Mouse (Mus musculus): ENCODE data around the gene Mvd. TPM values are rescaled to one million over a fixed set of nuclear protein-coding genes. Genes with fewer than 3 reads are reported as not detected.
A peak's percentile ranks its signal among the peaks of the same experiment; 100 is the strongest.

Gene Mvd
- polyA plus RNA-seq, 1 experiment from 2014 or later = 43.3 TPM

DNA sequence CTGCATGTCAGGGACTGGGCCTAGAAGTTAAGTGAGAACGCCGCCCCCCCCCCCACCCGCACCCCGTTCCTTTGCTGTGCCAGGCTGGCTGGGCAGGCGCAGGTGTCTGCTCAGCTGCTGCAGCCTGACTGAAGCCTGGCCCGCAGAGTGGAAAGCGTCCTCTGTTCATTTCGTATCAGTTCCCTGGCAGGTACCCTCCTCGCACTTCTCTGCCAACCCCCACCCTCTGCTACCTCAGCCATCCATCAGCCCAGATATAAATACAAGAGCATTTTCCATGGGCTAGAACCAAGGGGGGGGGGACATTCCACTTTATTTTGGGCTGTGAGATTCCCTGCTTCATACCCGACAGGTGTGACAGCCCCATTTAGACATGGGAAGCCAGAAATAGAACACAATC is 8.9 kb upstream of the Mvd start:
- no peaks in the 10 kb centered on the region for H3K36me3 ChIP-seq
- peaks cover 10% of the 10 kb centered on the region; the same call in 1 of the 2 replicates for H3K27me3 ChIP-seq
- H3K27ac ChIP-seq = no peak overlapping the region
- H3K4me2 ChIP-seq = no peak overlapping the region
- no peaks in the 10 kb centered on the region for H3K4me1 ChIP-seq
- H3K9ac ChIP-seq = no peak overlapping the region
- ATAC-seq (ENCODE audit: insufficient number of reproducible peaks, insufficient read depth, low FRiP score, low TSS enrichment, low read depth) = no peak
- 87% methylated on average over 10 of the region's 10 CpGs for WGBS
- no peak overlapping the region for H3K4me3 ChIP-seq
- no peaks in the 10 kb centered on the region for H3K9me3 ChIP-seq

GRCm38 (mm10) chr8:122451161-122451703 is 8.0 kb upstream of the Mvd start:
- H3K27me3 ChIP-seq = peaks cover 3% of the 10 kb centered on the region; the same call in 1 of the 2 replicates
- H3K9ac ChIP-seq = peak overlapping the region; percentile 40; the same call in 1 of the 2 replicates
- H3K27ac ChIP-seq = no peak overlapping the region
- H3K4me3 ChIP-seq = no peak overlapping the region
- H3K36me3 ChIP-seq = no peaks in the 10 kb centered on the region
- H3K4me2 ChIP-seq = no peak overlapping the region
- no peak for ATAC-seq (ENCODE audit: insufficient number of reproducible peaks, insufficient read depth, low FRiP score, low TSS enrichment, low read depth)
- no peaks in the 10 kb centered on the region for H3K9me3 ChIP-seq
- 82% methylated on average over 7 of the region's 7 CpGs for WGBS
- H3K4me1 ChIP-seq = no peaks in the 10 kb centered on the region

- 68% methylated on average over 3 of the region's 3 CpGs for WGBS
- Histone ChIP-seq H3K4me3 (peak overlapping the region; percentile 77; the same call in 1 of the 2 replicates), H3K4me2 (peak overlapping the region; percentile 21; the same call in 1 of the 2 replicates), H3K4me1 (peaks cover 29% of the 10 kb centered on the region), H3K9me3 (no peaks in the 10 kb centered on the region), H3K9ac (no peak overlapping the region), H3K27ac (peak overlapping the region; percentile 93), H3K27me3 (no peaks in the 10 kb centered on the region), H3K36me3 (no peaks in the 10 kb centered on the region)
- no peak for ATAC-seq (ENCODE audit: insufficient number of reproducible peaks, insufficient read depth, low FRiP score, low TSS enrichment, low read depth)
Observed at GRCm38 (mm10) chr8:122445203-122445602, 2.0 kb upstream of the Mvd start.

GRCm38 (mm10) chr8:122444058-122444748 is 981 bp upstream of the Mvd start:
- H3K4me2 ChIP-seq = peak overlapping the region; percentile 97
- ATAC-seq (ENCODE audit: insufficient number of reproducible peaks, insufficient read depth, low FRiP score, low TSS enrichment, low read depth) = peak; percentile 33; the same call in 1 of the 2 replicates
- H3K4me1 ChIP-seq = peaks cover 29% of the 10 kb centered on the region
- H3K9ac ChIP-seq = peak overlapping the region; percentile 81
- peaks cover 6% of the 10 kb centered on the region for H3K36me3 ChIP-seq
- H3K9me3 ChIP-seq = no peaks in the 10 kb centered on the region
- H3K27ac ChIP-seq = peak overlapping the region; percentile 93
- H3K4me3 ChIP-seq = peak overlapping the region; percentile 77
- H3K27me3 ChIP-seq = no peaks in the 10 kb centered on the region
- WGBS = 10% methylated on average over 19 of the region's 19 CpGs

DNA sequence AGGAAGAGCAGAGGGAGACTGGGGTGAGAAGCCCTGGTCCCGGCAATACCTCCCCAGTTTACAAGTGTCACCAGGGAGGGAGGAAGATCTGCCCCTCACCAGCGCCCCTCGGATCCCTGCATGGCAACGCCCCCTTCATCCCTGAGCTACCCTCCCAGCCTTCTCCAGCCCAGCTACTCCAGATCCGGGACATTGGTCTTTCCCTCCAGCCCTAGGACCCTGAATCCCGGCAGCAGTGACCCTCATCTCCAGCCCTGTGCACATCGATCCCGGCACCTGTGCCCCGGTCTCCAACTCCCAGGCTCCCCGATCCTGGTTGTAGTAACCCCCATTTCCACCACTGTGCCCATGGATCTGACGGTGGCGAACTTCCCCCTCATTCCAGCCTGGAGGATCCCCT is 441 bp downstream of the Mvd start:
- peak overlapping the region; percentile 85 for H3K27ac ChIP-seq
- peaks cover 19% of the 10 kb centered on the region for H3K36me3 ChIP-seq
- H3K9me3 ChIP-seq = no peaks in the 10 kb centered on the region
- WGBS = under 1% methylated on average over 12 of the region's 12 CpGs
- H3K4me2 ChIP-seq = peak overlapping the region; percentile 97
- H3K4me3 ChIP-seq = peak overlapping the region; percentile 77
- ATAC-seq (ENCODE audit: insufficient number of reproducible peaks, insufficient read depth, low FRiP score, low TSS enrichment, low read depth) = peak; percentile 8; the same call in 1 of the 2 replicates
- H3K9ac ChIP-seq = peak overlapping the region; percentile 81
- H3K27me3 ChIP-seq = no peaks in the 10 kb centered on the region
- H3K4me1 ChIP-seq = peaks cover 35% of the 10 kb centered on the region

DNA sequence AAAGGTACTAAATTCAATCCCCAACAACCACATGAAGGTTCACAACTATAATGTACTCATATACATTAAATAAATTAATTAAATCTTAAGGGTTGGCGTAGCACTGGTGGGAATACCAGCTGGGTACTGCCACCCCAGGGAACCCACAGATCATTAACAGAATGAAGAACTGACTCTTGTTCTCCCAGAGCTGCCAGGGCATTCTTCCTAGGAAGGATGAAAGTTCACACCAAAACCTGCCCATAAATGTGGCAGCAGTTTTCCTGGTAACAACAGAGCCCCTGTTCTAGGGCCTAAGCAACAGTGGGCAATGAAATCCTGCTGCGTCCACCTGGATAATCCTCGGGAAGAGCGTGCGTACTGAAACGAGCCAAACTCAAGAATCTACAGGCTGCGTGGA is 866 bp downstream of the Mvd start:
- Histone ChIP-seq H3K4me2 (peak overlapping the region; percentile 97), H3K36me3 (peaks cover 24% of the 10 kb centered on the region), H3K27me3 (no peaks in the 10 kb centered on the region), H3K9ac (peak overlapping the region; percentile 81), H3K27ac (peak overlapping the region; percentile 85; the same call in 1 of the 2 replicates), H3K4me1 (peaks cover 35% of the 10 kb centered on the region), H3K4me3 (peak overlapping the region; percentile 77), H3K9me3 (no peaks in the 10 kb centered on the region)
- ATAC-seq (ENCODE audit: insufficient number of reproducible peaks, insufficient read depth, low FRiP score, low TSS enrichment, low read depth) = no peak
- WGBS = 28% methylated on average over 7 of the region's 7 CpGs

- Histone ChIP-seq H3K4me1 (peaks cover 35% of the 10 kb centered on the region), H3K4me2 (no peak overlapping the region), H3K36me3 (peaks cover 34% of the 10 kb centered on the region), H3K9ac (no peak overlapping the region), H3K4me3 (no peak overlapping the region), H3K27me3 (no peaks in the 10 kb centered on the region), H3K27ac (no peak overlapping the region), H3K9me3 (no peaks in the 10 kb centered on the region)
- 96% methylated on average over 1 of the region's 1 CpGs for WGBS
- ATAC-seq (ENCODE audit: insufficient number of reproducible peaks, insufficient read depth, low FRiP score, low TSS enrichment, low read depth) = no peak
Observed at GRCm38 (mm10) chr8:122441326-122441725, 1.9 kb downstream of the Mvd start.

DNA sequence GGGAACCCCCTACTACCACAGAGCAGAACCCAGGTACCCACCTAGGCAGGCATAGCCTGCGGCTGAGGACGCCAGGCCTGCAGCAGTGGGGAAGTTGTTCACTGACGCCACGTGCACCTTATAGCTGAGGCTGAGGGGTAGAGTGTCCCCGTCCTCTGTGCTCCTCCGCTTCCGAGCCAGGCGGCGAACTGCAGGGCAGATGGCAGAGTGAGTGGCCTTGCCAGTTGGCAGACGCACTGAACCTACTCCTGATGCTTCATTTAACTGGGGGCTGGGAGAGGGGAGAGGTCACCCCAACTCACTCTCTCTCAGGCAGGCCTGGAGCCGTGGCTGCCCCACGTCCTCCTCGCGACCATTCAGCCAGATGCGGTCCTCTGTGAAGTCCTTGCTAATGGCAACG is 3.9 kb downstream of the Mvd start:
- ATAC-seq (ENCODE audit: insufficient number of reproducible peaks, insufficient read depth, low FRiP score, low TSS enrichment, low read depth) = no peak
- Histone ChIP-seq H3K27me3 (no peaks in the 10 kb centered on the region), H3K36me3 (peaks cover 51% of the 10 kb centered on the region), H3K9me3 (no peaks in the 10 kb centered on the region), H3K4me3 (no peak overlapping the region), H3K4me1 (peaks cover 19% of the 10 kb centered on the region), H3K27ac (no peak overlapping the region), H3K9ac (no peak overlapping the region), H3K4me2 (no peak overlapping the region)
- WGBS = 93% methylated on average over 16 of the region's 16 CpGs

GRCm38 (mm10) chr8:122437708-122438331 is 5.4 kb downstream of the Mvd start:
- H3K4me1 ChIP-seq = peaks cover 23% of the 10 kb centered on the region
- peaks cover 63% of the 10 kb centered on the region for H3K36me3 ChIP-seq
- H3K27me3 ChIP-seq = no peaks in the 10 kb centered on the region
- H3K9me3 ChIP-seq = no peaks in the 10 kb centered on the region
- no peak overlapping the region for H3K4me2 ChIP-seq
- 88% methylated on average over 13 of the region's 13 CpGs for WGBS
- no peak for ATAC-seq (ENCODE audit: insufficient number of reproducible peaks, insufficient read depth, low FRiP score, low TSS enrichment, low read depth)
- 0 out of 2 replicates have a peak overlapping the region, but pooled peaks have one; percentile 28 for H3K27ac ChIP-seq
- H3K9ac ChIP-seq = peak overlapping the region; percentile 49; the same call in 1 of the 2 replicates
- H3K4me3 ChIP-seq = no peak overlapping the region

- peaks cover 63% of the 10 kb centered on the region for H3K36me3 ChIP-seq
- no peaks in the 10 kb centered on the region for H3K27me3 ChIP-seq
- no peak overlapping the region for H3K9ac ChIP-seq
- peaks cover 22% of the 10 kb centered on the region for H3K4me1 ChIP-seq
- no peak overlapping the region for H3K27ac ChIP-seq
- no peak for ATAC-seq (ENCODE audit: insufficient number of reproducible peaks, insufficient read depth, low FRiP score, low TSS enrichment, low read depth)
- no peak overlapping the region for H3K4me3 ChIP-seq
- WGBS = 88% methylated on average over 20 of the region's 20 CpGs
- H3K4me2 ChIP-seq = no peak overlapping the region
- H3K9me3 ChIP-seq = no peaks in the 10 kb centered on the region
Observed at GRCm38 (mm10) chr8:122436586-122437125, 6.6 kb downstream of the Mvd start.

DNA sequence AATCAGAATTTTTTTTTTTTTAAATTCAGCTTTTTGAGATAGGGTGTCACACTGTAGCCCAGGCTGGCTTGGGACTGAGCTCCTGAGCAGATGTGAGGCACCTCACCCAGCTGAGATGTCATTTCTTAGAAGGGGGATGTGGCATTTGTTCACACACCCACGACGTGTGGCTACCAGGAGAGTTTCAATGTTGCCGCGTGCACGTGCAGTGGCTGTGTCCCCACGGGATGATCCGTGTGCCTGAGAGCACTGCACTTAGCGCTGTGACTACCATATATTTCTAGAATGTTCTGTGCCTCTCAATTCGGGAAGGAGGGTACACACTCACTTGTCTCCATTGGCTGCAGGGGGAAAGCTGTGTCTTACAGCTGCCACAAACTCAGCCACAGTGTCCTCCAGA is 7.1 kb downstream of the Mvd start:
- peaks cover 63% of the 10 kb centered on the region for H3K36me3 ChIP-seq
- no peak overlapping the region for H3K4me3 ChIP-seq
- no peaks in the 10 kb centered on the region for H3K27me3 ChIP-seq
- H3K27ac ChIP-seq = no peak overlapping the region
- 93% methylated on average over 9 of the region's 9 CpGs for WGBS
- no peak overlapping the region for H3K4me2 ChIP-seq
- no peak overlapping the region for H3K9ac ChIP-seq
- no peaks in the 10 kb centered on the region for H3K9me3 ChIP-seq
- no peak for ATAC-seq (ENCODE audit: insufficient number of reproducible peaks, insufficient read depth, low FRiP score, low TSS enrichment, low read depth)
- peaks cover 25% of the 10 kb centered on the region for H3K4me1 ChIP-seq
